Mouse (Mus musculus) megakaryocyte, embryonic 14.5 days (primary cell): ENCODE measurements around the gene Clcn7.

ENCODE experiments used
- FLI1 ChIP-seq: IDR thresholded peaks from 2 replicates; pipeline ENCODE4 v1.6.1; 2012; ENCODE audit warnings: low read length, inconsistent platforms, mixed read lengths
- GATA1 ChIP-seq: IDR thresholded peaks from 3 replicates; pipeline ENCODE4 v1.6.1; 2012; ENCODE audit warnings: mixed read lengths, low read length, inconsistent platforms, borderline replicate concordance

GRCm38 (mm10) chr17:25163387-25163786 is 30.2 kb downstream of the Clcn7 start:
- no peak for TF ChIP-seq GATA1
- no peak for TF ChIP-seq FLI1
